ENCODE assay signal across 19 mouse cellular contexts in the genomic region with DNA sequence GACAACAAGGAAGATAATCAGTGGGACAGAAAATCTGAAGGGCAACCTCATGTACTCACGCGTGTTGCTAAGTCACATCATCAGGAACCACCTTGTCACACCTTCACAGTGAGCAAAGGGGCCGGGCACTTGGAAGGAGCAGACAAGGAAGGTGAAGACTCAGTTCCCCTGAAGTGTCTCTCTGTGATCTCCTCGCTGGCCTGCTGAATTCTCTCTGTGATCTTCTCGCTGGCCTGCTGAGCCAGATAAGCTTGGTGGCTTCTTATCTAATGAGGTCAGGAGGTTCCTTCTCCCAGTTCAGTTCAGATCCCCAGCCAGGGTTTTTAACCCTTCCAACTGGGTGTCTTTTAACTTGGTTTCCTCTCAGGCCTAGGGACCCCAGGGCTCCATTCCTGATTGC. TPM values are rescaled to one million over a fixed set of nuclear protein-coding genes. Genes with fewer than 3 reads are reported as not detected.
DNase-seq lines count a peak whose midpoint lies in the region; ATAC-seq and TF ChIP-seq lines count a peak whose summit lies in the region.
"Had no signal": no experiment of that assay in that cellular context is flagged by ENCODE, and none has a peak within 500 bp of the region (broad histone marks: within the 10 kb centered on the region; RNA-seq: fewer than 3 reads in every experiment).

No protein-coding gene starts in this region.

- H3K9ac ChIP-seq in MEL (ENCODE audit: control insufficient read depth, low read depth, low read length, poor library complexity, severe bottlenecking) = peak overlapping the region; percentile 48
- H3K9ac ChIP-seq in liver, postnatal 0 days (replicated peaks) = no peak overlapping the region
- H3K9ac ChIP-seq in neural tube, embryonic 15.5 days (replicated peaks) = no peak overlapping the region
- H3K9ac ChIP-seq: heart, embryonic 15.5 days; hindbrain, embryonic 15.5 days; limb, embryonic 12.5 days had no signal

- peaks cover 9 to 51% of the 10 kb centered on the region in 2 experiments for H3K4me1 ChIP-seq in MEL (ENCODE audit: control insufficient read depth in 1 of 2, insufficient read depth in 2 of 2, low read length in 2 of 2)
- H3K4me1 ChIP-seq in liver, postnatal 0 days (ENCODE audit: insufficient read depth) = peaks cover 33% of the 10 kb centered on the region
- H3K4me1 ChIP-seq in neural tube, embryonic 15.5 days = no peaks in the 10 kb centered on the region
- H3K4me1 ChIP-seq: heart, embryonic 15.5 days; hindbrain, embryonic 15.5 days; limb, embryonic 12.5 days had no signal

- no peak for TF ChIP-seq CTCF in MEL (IDR thresholded peaks at IDR 0.05 in 2 of 3, conservative IDR thresholded peaks at IDR 0.05 in 1 of 3; ENCODE audit: control insufficient read depth in 1 of 3, insufficient read depth in 1 of 3, low read depth in 2 of 3, low read length in 3 of 3, poor library complexity in 1 of 3, severe bottlenecking in 1 of 3)
- TF ChIP-seq CTCF in liver, postnatal 0 days (IDR thresholded peaks at IDR 0.05; ENCODE audit: low read depth) = no peak

- TF ChIP-seq EP300 in MEL (IDR thresholded peaks at IDR 0.05; ENCODE audit: low read depth in 1 of 2, low read length in 2 of 2) = peak; percentile 99 to 100
- peak; percentile 99 for TF ChIP-seq EP300 in liver, postnatal 0 days (IDR thresholded peaks at IDR 0.05; ENCODE audit: low read depth)

- H3K9me3 ChIP-seq in MEL (replicated peaks; ENCODE audit: insufficient read depth, low read length) = no peaks in the 10 kb centered on the region
- no peaks in the 10 kb centered on the region for H3K9me3 ChIP-seq in liver, postnatal 0 days (ENCODE audit: low read length)
- H3K9me3 ChIP-seq in neural tube, embryonic 15.5 days (replicated peaks) = no peaks in the 10 kb centered on the region
- H3K9me3 ChIP-seq: heart, embryonic 15.5 days; hindbrain, embryonic 15.5 days; limb, embryonic 12.5 days had no signal

- H3K4me2 ChIP-seq in liver, postnatal 0 days (ENCODE audit: low read depth, low read length) = peak overlapping the region; percentile 50
- no peak overlapping the region for H3K4me2 ChIP-seq in neural tube, embryonic 15.5 days
- H3K4me2 ChIP-seq: heart, embryonic 15.5 days; hindbrain, embryonic 15.5 days; limb, embryonic 12.5 days had no signal

- H3K79me2 ChIP-seq in MEL (ENCODE audit: control insufficient read depth, insufficient read depth, low read length, poor library complexity) = no peaks in the 10 kb centered on the region

- TF ChIP-seq POLR2A in MEL (IDR thresholded peaks at IDR 0.05; ENCODE audit: control insufficient read depth in 1 of 2, insufficient read depth in 1 of 2, low read depth in 1 of 2, low read length in 2 of 2, poor library complexity in 1 of 2) = peak in 1 of 2 experiments; percentile 35; a peak in 1 of 4 replicates

- ATAC-seq in erythroid progenitor cell, adult 5-6 weeks (replicated peaks; ENCODE audit: low FRiP score, poor library complexity, severe bottlenecking) = peak; percentile 89
- peak; percentile 95 for ATAC-seq in liver, postnatal 0 days
- ATAC-seq in neural tube, embryonic 15.5 days (ENCODE audit: low FRiP score) = no peak

- WGBS in liver, postnatal 0 days (ENCODE audit: insufficient replicate concordance) = 39% methylated on average over 5 of the region's 5 CpGs
- 86% methylated on average over 5 of the region's 5 CpGs for WGBS in neural tube, embryonic 15.5 days

- peaks cover 0 to 60% of the 10 kb centered on the region in 2 experiments; a peak in 2 of 4 replicates for H3K36me3 ChIP-seq in MEL (ENCODE audit: control insufficient read depth in 1 of 2, insufficient read depth in 2 of 2, low read length in 2 of 2)
- no peaks in the 10 kb centered on the region for H3K36me3 ChIP-seq in liver, postnatal 0 days (replicated peaks; ENCODE audit: insufficient read depth, low read length)
- H3K36me3 ChIP-seq in neural tube, embryonic 15.5 days = no peaks in the 10 kb centered on the region
- H3K36me3 ChIP-seq: heart, embryonic 15.5 days; hindbrain, embryonic 15.5 days; limb, embryonic 12.5 days had no signal

- peak; percentile 84 for DNase-seq in 416B (ENCODE audit: low read depth)
- peak; percentile 94 for DNase-seq in MEL (ENCODE audit: low read depth, low spot score)
- peak; percentile 72 for DNase-seq in liver, postnatal 0 days
- no peak for DNase-seq in left cerebral cortex, adult 8-10 months (ENCODE audit: low spot score in 2 of 2)
- DNase-seq in lung, postnatal 10 days = no peak
- no peak for DNase-seq in right cerebral cortex, adult 18-20 months
- DNase-seq: adrenal gland, postnatal 14 days; cerebellum, adult 11-12 months had no signal

- peak overlapping the region in 1 of 2 experiments; percentile 34; a peak in 2 of 4 replicates for H3K4me3 ChIP-seq in MEL (ENCODE audit: control insufficient read depth in 1 of 2, insufficient read depth in 1 of 2, low read depth in 2 of 2, low read length in 2 of 2)
- peak overlapping the region; percentile 31 for H3K4me3 ChIP-seq in liver, postnatal 0 days (ENCODE audit: low read depth, low read length)
- H3K4me3 ChIP-seq in neural tube, embryonic 15.5 days (replicated peaks) = no peak overlapping the region
- H3K4me3 ChIP-seq: heart, embryonic 15.5 days; hindbrain, embryonic 15.5 days; limb, embryonic 12.5 days had no signal

- H3K27me3 ChIP-seq in MEL (ENCODE audit: control insufficient read depth in 1 of 2, insufficient read depth in 2 of 2, low read length in 2 of 2) = no peaks in the 10 kb centered on the region
- no peaks in the 10 kb centered on the region for H3K27me3 ChIP-seq in liver, postnatal 0 days (ENCODE audit: insufficient read depth, low read length)
- H3K27me3 ChIP-seq in neural tube, embryonic 15.5 days (replicated peaks) = no peaks in the 10 kb centered on the region
- H3K27me3 ChIP-seq: CH12.LX; heart, embryonic 15.5 days; hindbrain, embryonic 15.5 days; limb, embryonic 12.5 days had no signal

- H3K27ac ChIP-seq in MEL (ENCODE audit: control insufficient read depth, low read depth, low read length) = peak overlapping the region; percentile 80
- peak overlapping the region; percentile 81 for H3K27ac ChIP-seq in liver, postnatal 0 days (ENCODE audit: low read depth)
- no peak overlapping the region for H3K27ac ChIP-seq in neural tube, embryonic 15.5 days (replicated peaks)
- H3K27ac ChIP-seq: heart, embryonic 15.5 days; hindbrain, embryonic 15.5 days; kidney, postnatal 0 days; limb, embryonic 12.5 days had no signal

- no peak for TF ChIP-seq RAD21 in MEL (IDR thresholded peaks at IDR 0.05; ENCODE audit: low read depth, low read length)

RNA-seq across cellular contexts. Expression of gene Treml4, which starts 8.1 kb away (rescaled TPM):
- total RNA-seq in MEL (2012; rRNA removed) = 0.35 and 0.56 TPM in 2 replicates
- 1 to 10 TPM in 1 of 2 experiments, not detected in 1; 1.4 TPM for polyA plus RNA-seq in MEL (2012; ENCODE audit: insufficient read depth in 1 of 2, insufficient read length in 2 of 2, low read depth in 1 of 2, low replicate concordance in 2 of 2, missing spikeins in 1 of 2)
- 2.9 and 4.2 TPM in 2 replicates for total RNA-seq in erythroid progenitor cell, adult 5-6 weeks (2015; ENCODE audit: low replicate concordance)
- total RNA-seq in erythroid progenitor cell, adult 5-6 weeks (2017; ENCODE audit: low replicate concordance) = 3.5 and 16.2 TPM in 2 replicates
- polyA plus RNA-seq in liver, postnatal 0 days (2015; fragmentation: Nextera tagmentation; extraction: Ambion mirVana) = 7.9 and 9.2 TPM in 2 replicates
- 0.37 TPM in 1 of 2 replicates, not detected in the other for polyA plus RNA-seq in neural tube, embryonic 15.5 days (2015; fragmentation: Nextera tagmentation; extraction: Ambion mirVana)
- not detected for total RNA-seq in left cerebral cortex, adult 8-10 months (2022)
- total RNA-seq: layer of hippocampus, postnatal 14 days had no signal
- polyA plus RNA-seq: limb, embryonic 12.5 days had no signal

RNA-seq across cellular contexts. Expression of gene Trem3, which starts 24.6 kb away (rescaled TPM):
- total RNA-seq in MEL (2012; rRNA removed) = not detected in 2 replicates
- polyA plus RNA-seq in MEL (2012; ENCODE audit: insufficient read depth in 1 of 2, insufficient read length in 2 of 2, low read depth in 1 of 2, low replicate concordance in 2 of 2, missing spikeins in 1 of 2) = not detected
- total RNA-seq in erythroid progenitor cell, adult 5-6 weeks (2015; ENCODE audit: low replicate concordance) = 8.0 and 24.9 TPM in 2 replicates
- 9.3 and 19.0 TPM in 2 replicates for total RNA-seq in erythroid progenitor cell, adult 5-6 weeks (2017; ENCODE audit: low replicate concordance)
- 12.2 and 14.3 TPM in 2 replicates for polyA plus RNA-seq in liver, postnatal 0 days (2015; fragmentation: Nextera tagmentation; extraction: Ambion mirVana)
- 0.18 TPM in 1 of 2 replicates, not detected in the other for polyA plus RNA-seq in neural tube, embryonic 15.5 days (2015; fragmentation: Nextera tagmentation; extraction: Ambion mirVana)
- total RNA-seq in left cerebral cortex, adult 8-10 months (2022) = under 1 TPM in 2 of 4 experiments, not detected in 2; 0.51 to 0.57 TPM
- total RNA-seq: CH12.LX; layer of hippocampus, postnatal 14 days had no signal
- polyA plus RNA-seq: hindbrain, embryonic 15.5 days; limb, embryonic 12.5 days; neural tube, embryonic 14.5 days; testis, adult 2 months had no signal

RNA-seq across cellular contexts. Expression of gene Treml2, which starts 27.1 kb away (rescaled TPM):
- 21.5 and 27.7 TPM in 2 replicates for total RNA-seq in MEL (2012; rRNA removed)
- polyA plus RNA-seq in MEL (2012; ENCODE audit: insufficient read depth in 1 of 2, insufficient read length in 2 of 2, low read depth in 1 of 2, low replicate concordance in 2 of 2, missing spikeins in 1 of 2) = 10 to 100 TPM in 1 of 2 experiments, not detected in 1; 52.7 TPM
- total RNA-seq in erythroid progenitor cell, adult 5-6 weeks (2015; ENCODE audit: low replicate concordance) = 5.8 and 18.4 TPM in 2 replicates
- total RNA-seq in erythroid progenitor cell, adult 5-6 weeks (2017; ENCODE audit: low replicate concordance) = 5.7 and 7.7 TPM in 2 replicates
- polyA plus RNA-seq in liver, postnatal 0 days (2015; fragmentation: Nextera tagmentation; extraction: Ambion mirVana) = 2.0 and 2.7 TPM in 2 replicates
- 0.14 and 1.4 TPM in 2 replicates for polyA plus RNA-seq in neural tube, embryonic 15.5 days (2015; fragmentation: Nextera tagmentation; extraction: Ambion mirVana)
- total RNA-seq in left cerebral cortex, adult 8-10 months (2022) = 1 to 10 TPM in 2 of 4 experiments, under 1 TPM in 2; 0.28 to 1.9 (median 0.87) TPM
- polyA plus RNA-seq: testis, adult 2 months had no signal

RNA-seq across cellular contexts. Expression of gene Trem1, which starts 39.6 kb away (rescaled TPM):
- total RNA-seq in MEL (2012; rRNA removed) = not detected in 2 replicates
- polyA plus RNA-seq in MEL (2012; ENCODE audit: insufficient read depth in 1 of 2, insufficient read length in 2 of 2, low read depth in 1 of 2, low replicate concordance in 2 of 2, missing spikeins in 1 of 2) = under 1 TPM in 1 of 2 experiments, not detected in 1; 0.06 TPM
- 1.3 and 4.3 TPM in 2 replicates for total RNA-seq in erythroid progenitor cell, adult 5-6 weeks (2015; ENCODE audit: low replicate concordance)
- 1.4 and 5.2 TPM in 2 replicates for total RNA-seq in erythroid progenitor cell, adult 5-6 weeks (2017; ENCODE audit: low replicate concordance)
- 1.6 and 2.1 TPM in 2 replicates for polyA plus RNA-seq in liver, postnatal 0 days (2015; fragmentation: Nextera tagmentation; extraction: Ambion mirVana)
- not detected in 2 replicates for polyA plus RNA-seq in neural tube, embryonic 15.5 days (2015; fragmentation: Nextera tagmentation; extraction: Ambion mirVana)
- total RNA-seq in left cerebral cortex, adult 8-10 months (2022) = under 1 TPM in 1 of 4 experiments, not detected in 3; 0.21 TPM
- total RNA-seq: layer of hippocampus, postnatal 14 days had no signal
- polyA plus RNA-seq: frontal cortex, adult 2 months; hindbrain, embryonic 15.5 days; limb, embryonic 12.5 days; neural tube, embryonic 14.5 days had no signal

RNA-seq across cellular contexts. Expression of gene B430306N03Rik, which starts 43.8 kb away (rescaled TPM):
- total RNA-seq in MEL (2012; rRNA removed) = 0.13 and 0.19 TPM in 2 replicates
- polyA plus RNA-seq in MEL (2012; ENCODE audit: insufficient read depth in 1 of 2, insufficient read length in 2 of 2, low read depth in 1 of 2, low replicate concordance in 2 of 2, missing spikeins in 1 of 2) = under 1 TPM in 1 of 2 experiments, not detected in 1; 0.68 TPM
- total RNA-seq in erythroid progenitor cell, adult 5-6 weeks (2015; ENCODE audit: low replicate concordance) = 7.9 and 12.6 TPM in 2 replicates
- 2.6 and 8.1 TPM in 2 replicates for total RNA-seq in erythroid progenitor cell, adult 5-6 weeks (2017; ENCODE audit: low replicate concordance)
- polyA plus RNA-seq in liver, postnatal 0 days (2015; fragmentation: Nextera tagmentation; extraction: Ambion mirVana) = 4.7 and 5.1 TPM in 2 replicates
- polyA plus RNA-seq in neural tube, embryonic 15.5 days (2015; fragmentation: Nextera tagmentation; extraction: Ambion mirVana) = 0.09 and 0.19 TPM in 2 replicates
- under 1 TPM in 3 of 4 experiments, not detected in 1; 0.15 to 1.00 (median 0.16) TPM for total RNA-seq in left cerebral cortex, adult 8-10 months (2022)
- total RNA-seq: layer of hippocampus, postnatal 14 days had no signal
- polyA plus RNA-seq: neural tube, embryonic 14.5 days had no signal

Comparison
In these comparisons a context has a peak if more than half of its experiments do, and no peak if none do; other contexts are left out.
1. DNase-seq: peak in 416B (single experiment), MEL (single experiment) and liver, postnatal 0 days (single experiment); none in left cerebral cortex, adult 8-10 months (0 of 2), lung, postnatal 10 days (single experiment) and right cerebral cortex, adult 18-20 months (single experiment).